Mouse (Mus musculus): Measurements from ENCODE around the gene Skp2. TPM values are rescaled to one million over a fixed set of nuclear protein-coding genes. Genes with fewer than 3 reads are reported as not detected.
A peak's percentile ranks its signal among the peaks of the same experiment; 100 is the strongest.

Gene Skp2
- polyA plus RNA-seq, 1 experiment from 2014 or later = 105 TPM

DNA sequence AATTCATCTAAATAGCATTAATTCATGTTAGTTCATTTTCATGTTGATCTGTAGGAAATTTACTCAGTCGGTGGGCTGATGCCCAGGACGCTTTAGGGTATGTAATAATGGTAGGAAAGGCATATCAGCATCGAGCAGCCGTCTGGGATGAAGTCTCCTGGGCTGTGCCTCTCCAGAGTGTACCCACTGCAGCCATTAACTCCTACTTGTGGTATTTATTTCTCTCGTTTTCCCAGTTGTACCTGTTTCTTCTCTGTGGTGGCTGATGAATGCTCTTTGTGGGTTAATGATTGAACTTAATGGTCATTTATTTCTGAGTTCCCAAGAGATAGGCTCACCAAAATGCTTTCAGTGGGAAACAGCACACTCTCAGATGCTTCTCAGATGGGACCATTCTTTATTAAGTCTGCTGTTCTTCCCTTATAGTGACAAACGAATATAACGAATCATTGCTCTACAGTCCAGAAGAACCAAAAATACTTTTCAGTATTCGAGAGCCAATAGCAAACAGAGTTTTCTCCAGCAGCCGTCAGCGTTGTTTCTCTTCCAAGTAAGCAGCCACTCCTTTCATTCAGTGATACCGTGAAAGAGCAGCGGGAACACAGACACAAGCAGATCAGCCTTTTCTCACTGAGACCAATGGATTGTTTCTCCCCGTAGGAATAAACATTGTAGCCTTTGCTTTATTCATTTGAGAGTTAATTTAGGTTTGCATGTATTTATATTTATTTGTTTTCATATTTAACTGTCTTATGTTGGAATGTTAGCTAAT lies 48.7 kb downstream of the Skp2 start:
- no peak overlapping the region for H3K4me2 ChIP-seq (ENCODE audit: low read depth)
- H3K36me3 ChIP-seq (ENCODE audit: control insufficient read depth, insufficient read depth, low read length) = peaks cover 2% of the 10 kb centered on the region; the same call in 1 of the 2 replicates
- no peak overlapping the region for H3K4me3 ChIP-seq (ENCODE audit: low read depth, low read length)
- no peak overlapping the region for H3K9ac ChIP-seq (ENCODE audit: low read length)
- H3K27me3 ChIP-seq (ENCODE audit: control insufficient read depth, insufficient read depth, low read length) = no peaks in the 10 kb centered on the region
- ATAC-seq (ENCODE audit: insufficient read depth, low FRiP score, low TSS enrichment) (no peak), DNase-seq (ENCODE audit: low spot score) (no peak)
- H3K27ac ChIP-seq (ENCODE audit: low read depth, low read length) = no peak overlapping the region
- H3K9me3 ChIP-seq (ENCODE audit: control insufficient read depth, low read length) = no peaks in the 10 kb centered on the region
- 82% methylated on average over 13 of the region's 13 CpGs for WGBS
- H3K4me1 ChIP-seq (ENCODE audit: control insufficient read depth, insufficient read depth, low read length) = no peaks in the 10 kb centered on the region

DNA sequence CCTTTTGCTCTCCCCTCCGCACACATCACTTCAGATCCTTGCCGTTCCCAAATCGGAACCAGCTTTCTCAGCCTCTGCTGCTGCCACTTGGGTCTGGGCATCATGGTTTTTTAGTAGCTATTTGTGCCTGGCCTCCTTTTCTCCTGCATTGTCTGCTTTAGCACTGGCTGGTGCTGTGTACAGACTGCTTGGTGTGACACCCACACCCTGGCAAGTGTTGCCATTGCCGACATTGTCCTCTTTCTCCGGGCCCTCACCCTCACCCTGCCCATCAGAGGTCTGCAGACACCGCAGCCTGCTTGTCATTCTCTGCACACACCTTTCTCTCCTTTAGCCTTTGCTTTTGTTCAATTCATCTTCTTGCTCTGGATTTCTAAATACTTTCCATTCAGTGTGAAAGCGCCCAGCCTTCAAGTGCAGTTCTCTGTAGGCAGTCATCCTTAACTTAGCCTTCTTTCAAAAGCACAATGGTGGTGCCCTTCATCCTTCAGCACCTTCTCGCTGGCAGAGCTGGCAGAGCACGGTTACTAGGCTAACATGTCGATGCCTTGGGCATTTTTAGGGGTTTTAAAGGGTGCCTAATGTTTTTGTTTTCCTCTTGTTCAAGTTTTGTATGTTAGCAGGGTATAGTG lies 54.7 kb downstream of the Skp2 start:
- DNase-seq (ENCODE audit: low spot score) (no peak), ATAC-seq (ENCODE audit: insufficient read depth, low FRiP score, low TSS enrichment) (no peak)
- no peaks in the 10 kb centered on the region for H3K27me3 ChIP-seq (ENCODE audit: control insufficient read depth, insufficient read depth, low read length)
- no peak overlapping the region for H3K4me2 ChIP-seq (ENCODE audit: low read depth)
- H3K9me3 ChIP-seq (ENCODE audit: control insufficient read depth, low read length) = no peaks in the 10 kb centered on the region
- H3K27ac ChIP-seq (ENCODE audit: low read depth, low read length) = no peak overlapping the region
- WGBS = 94% methylated on average over 10 of the region's 10 CpGs
- H3K4me3 ChIP-seq (ENCODE audit: low read depth, low read length) = no peak overlapping the region
- H3K9ac ChIP-seq (ENCODE audit: low read length) = no peak overlapping the region
- H3K36me3 ChIP-seq (ENCODE audit: control insufficient read depth, insufficient read depth, low read length) = peaks cover 2% of the 10 kb centered on the region; the same call in 1 of the 2 replicates
- H3K4me1 ChIP-seq (ENCODE audit: control insufficient read depth, insufficient read depth, low read length) = no peaks in the 10 kb centered on the region

DNA sequence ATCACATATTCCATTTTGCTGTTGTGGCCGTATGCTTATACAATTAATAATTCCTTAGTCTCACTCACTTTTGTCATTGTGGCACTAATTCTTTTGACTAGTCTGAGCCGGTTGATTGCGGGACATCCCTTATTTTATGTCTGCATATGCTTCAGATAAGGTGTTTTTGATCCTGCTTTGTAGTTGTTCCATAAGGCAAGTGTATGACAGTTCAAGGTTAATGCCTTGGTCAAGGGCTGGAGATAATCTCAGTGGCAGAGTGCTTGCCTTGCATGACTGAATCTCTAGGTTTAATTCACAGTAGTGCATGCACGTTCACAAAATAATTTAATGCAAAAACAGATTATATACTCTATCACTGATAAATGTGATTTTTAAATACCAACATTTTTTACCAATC lies 58.4 kb downstream of the Skp2 start:
- Histone ChIP-seq H3K9ac (ENCODE audit: low read length) (no peak overlapping the region), H3K4me1 (ENCODE audit: control insufficient read depth, insufficient read depth, low read length) (no peaks in the 10 kb centered on the region), H3K27ac (ENCODE audit: low read depth, low read length) (no peak overlapping the region), H3K9me3 (ENCODE audit: control insufficient read depth, low read length) (no peaks in the 10 kb centered on the region), H3K27me3 (ENCODE audit: control insufficient read depth, insufficient read depth, low read length) (no peaks in the 10 kb centered on the region), H3K36me3 (ENCODE audit: control insufficient read depth, insufficient read depth, low read length) (peaks cover 3% of the 10 kb centered on the region; the same call in 1 of the 2 replicates), H3K4me3 (ENCODE audit: low read depth, low read length) (no peak overlapping the region), H3K4me2 (ENCODE audit: low read depth) (no peak overlapping the region)
- 94% methylated on average over 4 of the region's 4 CpGs for WGBS
- no peak for DNase-seq (ENCODE audit: low spot score)
- ATAC-seq (ENCODE audit: insufficient read depth, low FRiP score, low TSS enrichment) = no peak

DNA sequence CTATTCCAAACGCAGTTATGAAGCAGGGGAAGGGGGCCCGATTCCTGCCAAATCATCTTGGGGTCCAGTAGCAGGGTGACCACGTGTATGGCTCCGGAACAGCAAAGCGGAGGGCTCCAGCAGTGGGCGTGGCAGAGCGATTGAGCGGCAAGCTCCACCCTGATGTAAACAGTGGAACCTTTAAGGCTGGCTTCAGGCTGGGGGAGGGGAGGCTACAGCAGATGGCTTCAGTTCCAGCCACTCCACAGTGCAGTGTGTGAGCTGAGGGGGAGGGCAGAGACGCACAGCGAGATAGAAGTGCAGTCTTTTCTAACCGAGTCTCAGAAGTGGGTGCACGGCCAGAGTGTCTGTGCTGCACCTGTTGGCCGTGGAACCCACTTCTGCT lies 60.9 kb downstream of the Skp2 start:
- H3K36me3 ChIP-seq (ENCODE audit: control insufficient read depth, insufficient read depth, low read length) = peaks cover 3% of the 10 kb centered on the region; the same call in 1 of the 2 replicates
- peak; percentile 93 for ATAC-seq (ENCODE audit: insufficient read depth, low FRiP score, low TSS enrichment)
- no peaks in the 10 kb centered on the region for H3K9me3 ChIP-seq (ENCODE audit: control insufficient read depth, low read length)
- peak; percentile 62 for DNase-seq (ENCODE audit: low spot score)
- no peak overlapping the region for H3K27ac ChIP-seq (ENCODE audit: low read depth, low read length)
- H3K4me1 ChIP-seq (ENCODE audit: control insufficient read depth, insufficient read depth, low read length) = no peaks in the 10 kb centered on the region
- H3K27me3 ChIP-seq (ENCODE audit: control insufficient read depth, insufficient read depth, low read length) = no peaks in the 10 kb centered on the region
- no peak overlapping the region for H3K9ac ChIP-seq (ENCODE audit: low read length)
- H3K4me3 ChIP-seq (ENCODE audit: low read depth, low read length) = no peak overlapping the region
- WGBS = 25% methylated on average over 13 of the region's 13 CpGs
- H3K4me2 ChIP-seq (ENCODE audit: low read depth) = no peak overlapping the region

DNA sequence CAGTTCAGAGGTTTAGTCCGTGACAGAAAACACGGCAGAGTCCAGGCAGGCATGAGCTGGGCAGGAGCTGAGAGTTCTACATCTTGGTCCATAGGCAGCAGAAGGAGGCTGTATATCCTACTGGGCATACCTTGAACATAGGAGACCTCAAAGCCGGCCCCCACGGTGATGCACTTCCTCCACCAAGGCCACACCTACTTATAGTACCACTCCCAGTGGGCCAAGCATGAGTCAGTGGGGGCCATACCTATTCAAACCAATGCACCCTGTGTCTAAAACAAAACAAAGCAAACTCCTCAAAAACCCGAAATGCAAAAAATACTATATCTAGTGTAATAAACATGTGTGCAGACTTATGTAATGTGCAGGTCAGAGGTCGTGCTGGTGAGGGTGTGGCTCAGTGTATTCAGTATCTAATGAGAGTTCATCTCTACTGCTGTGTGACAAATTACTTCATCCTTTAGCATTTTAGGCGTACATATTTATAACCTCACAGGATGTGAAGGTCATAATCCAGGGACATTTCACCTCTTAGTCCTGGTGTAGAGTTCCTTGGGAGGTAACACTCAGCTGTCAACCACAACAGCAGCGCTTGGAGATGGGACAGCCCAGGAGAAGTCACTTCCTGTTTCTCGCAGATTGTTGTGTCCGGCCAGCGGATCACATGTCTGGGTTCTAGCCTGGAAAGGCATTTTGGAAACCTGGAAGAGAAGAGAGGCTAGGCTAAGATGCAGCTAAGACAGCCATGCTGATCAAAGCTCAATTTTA lies 61.4 kb downstream of the Skp2 start:
- ATAC-seq (ENCODE audit: insufficient read depth, low FRiP score, low TSS enrichment) = peak; percentile 35
- Histone ChIP-seq H3K4me2 (ENCODE audit: low read depth) (no peak overlapping the region), H3K36me3 (ENCODE audit: control insufficient read depth, insufficient read depth, low read length) (peaks cover 3% of the 10 kb centered on the region; the same call in 1 of the 2 replicates)

DNA sequence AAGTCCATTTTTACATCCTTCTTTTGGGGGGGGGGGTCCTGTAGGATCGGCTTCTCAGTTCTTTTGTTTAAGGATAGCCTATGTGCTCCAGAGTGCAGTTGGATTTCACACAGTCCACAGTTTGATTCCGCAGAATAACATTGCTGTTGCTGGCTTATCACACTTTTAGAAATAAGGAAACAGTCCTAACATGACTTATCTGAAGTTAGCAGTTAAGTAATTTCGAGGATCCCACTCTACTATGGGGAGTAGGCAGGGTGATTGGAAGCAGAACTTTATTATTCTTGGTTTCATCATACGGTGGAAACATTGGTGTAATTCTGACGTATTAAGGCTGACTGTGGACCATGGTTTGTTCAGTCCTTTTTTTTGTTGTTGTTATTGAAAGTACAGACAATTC lies 64.6 kb downstream of the Skp2 start:
- H3K27me3 ChIP-seq (ENCODE audit: control insufficient read depth, insufficient read depth, low read length) = no peaks in the 10 kb centered on the region
- ATAC-seq (ENCODE audit: insufficient read depth, low FRiP score, low TSS enrichment) (no peak), DNase-seq (ENCODE audit: low spot score) (no peak)
- peaks cover 3% of the 10 kb centered on the region; the same call in 1 of the 2 replicates for H3K36me3 ChIP-seq (ENCODE audit: control insufficient read depth, insufficient read depth, low read length)
- H3K4me1 ChIP-seq (ENCODE audit: control insufficient read depth, insufficient read depth, low read length) = no peaks in the 10 kb centered on the region
- no peak overlapping the region for H3K9ac ChIP-seq (ENCODE audit: low read length)
- no peak overlapping the region for H3K4me2 ChIP-seq (ENCODE audit: low read depth)
- no peak overlapping the region for H3K4me3 ChIP-seq (ENCODE audit: low read depth, low read length)
- 96% methylated on average over 5 of the region's 5 CpGs for WGBS
- H3K27ac ChIP-seq (ENCODE audit: low read depth, low read length) = no peak overlapping the region
- no peaks in the 10 kb centered on the region for H3K9me3 ChIP-seq (ENCODE audit: control insufficient read depth, low read length)

More for the DNA sequence above, 61.4 kb downstream of the Skp2 start:
- no peak for DNase-seq (ENCODE audit: low spot score)
- Histone ChIP-seq H3K9ac (ENCODE audit: low read length) (no peak overlapping the region), H3K9me3 (ENCODE audit: control insufficient read depth, low read length) (no peaks in the 10 kb centered on the region), H3K27ac (ENCODE audit: low read depth, low read length) (no peak overlapping the region), H3K4me3 (ENCODE audit: low read depth, low read length) (no peak overlapping the region), H3K27me3 (ENCODE audit: control insufficient read depth, insufficient read depth, low read length) (no peaks in the 10 kb centered on the region), H3K4me1 (ENCODE audit: control insufficient read depth, insufficient read depth, low read length) (no peaks in the 10 kb centered on the region)
- WGBS = 73% methylated on average over 11 of the region's 11 CpGs

DNA sequence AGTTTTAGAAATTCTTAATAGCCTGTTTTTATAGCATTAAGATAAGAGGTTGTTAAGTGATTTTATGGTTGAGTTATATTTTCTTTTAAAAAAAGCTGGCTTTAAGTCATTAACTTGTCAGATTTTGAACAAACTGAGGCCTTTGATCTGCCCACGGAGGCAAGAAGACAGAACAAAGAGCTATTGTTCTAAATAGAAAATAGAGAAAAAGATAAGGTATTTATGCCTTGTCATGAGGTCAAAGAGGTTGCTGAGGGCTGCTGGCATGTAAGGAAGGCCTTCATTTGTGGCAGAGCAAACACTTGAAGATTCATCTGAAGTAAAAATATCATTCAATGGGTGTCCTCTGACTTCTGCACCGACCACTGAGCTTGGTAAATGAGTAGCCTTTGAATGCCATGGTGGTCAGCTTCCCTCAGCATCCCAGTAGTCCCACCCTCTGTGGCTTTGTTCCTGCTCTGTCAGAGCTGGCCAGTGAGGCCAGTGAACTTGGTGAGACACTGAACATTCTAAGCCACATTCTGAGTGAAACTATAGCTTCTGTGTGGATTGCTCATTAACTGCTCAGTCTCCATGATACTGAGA lies 66.0 kb downstream of the Skp2 start:
- Histone ChIP-seq H3K27ac (ENCODE audit: low read depth, low read length) (no peak overlapping the region), H3K36me3 (ENCODE audit: control insufficient read depth, insufficient read depth, low read length) (peaks cover 3% of the 10 kb centered on the region; the same call in 1 of the 2 replicates), H3K27me3 (ENCODE audit: control insufficient read depth, insufficient read depth, low read length) (no peaks in the 10 kb centered on the region), H3K9ac (ENCODE audit: low read length) (no peak overlapping the region), H3K4me3 (ENCODE audit: low read depth, low read length) (no peak overlapping the region), H3K4me1 (ENCODE audit: control insufficient read depth, insufficient read depth, low read length) (no peaks in the 10 kb centered on the region), H3K9me3 (ENCODE audit: control insufficient read depth, low read length) (no peaks in the 10 kb centered on the region), H3K4me2 (ENCODE audit: low read depth) (no peak overlapping the region)
- DNase-seq (ENCODE audit: low spot score) (no peak), ATAC-seq (ENCODE audit: insufficient read depth, low FRiP score, low TSS enrichment) (no peak)
- WGBS = 46% methylated on average over 2 of the region's 2 CpGs

DNA sequence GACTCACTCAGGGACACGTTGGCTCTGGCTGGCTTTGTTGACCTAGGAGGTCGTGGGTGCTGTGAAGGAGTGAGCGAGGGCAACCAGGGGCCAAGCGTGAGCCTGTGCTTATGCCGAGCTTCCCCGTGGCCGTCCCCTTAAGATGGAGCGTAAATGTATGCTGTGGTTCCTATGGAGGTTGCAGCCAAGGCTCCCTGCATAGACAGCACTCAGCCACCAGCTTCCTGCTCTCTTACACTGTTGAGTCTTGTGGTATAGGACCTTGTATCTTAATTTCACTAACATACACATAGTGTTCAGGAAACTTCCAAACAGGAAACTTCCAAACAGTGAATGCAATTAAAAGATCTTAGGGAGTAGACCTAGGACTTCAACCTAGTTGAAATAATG lies 66.5 kb downstream of the Skp2 start:
- Histone ChIP-seq H3K27me3 (ENCODE audit: control insufficient read depth, insufficient read depth, low read length) (no peaks in the 10 kb centered on the region), H3K9ac (ENCODE audit: low read length) (no peak overlapping the region), H3K36me3 (ENCODE audit: control insufficient read depth, insufficient read depth, low read length) (peaks cover 3% of the 10 kb centered on the region; the same call in 1 of the 2 replicates), H3K27ac (ENCODE audit: low read depth, low read length) (no peak overlapping the region), H3K4me1 (ENCODE audit: control insufficient read depth, insufficient read depth, low read length) (no peaks in the 10 kb centered on the region), H3K9me3 (ENCODE audit: control insufficient read depth, low read length) (no peaks in the 10 kb centered on the region), H3K4me3 (ENCODE audit: low read depth, low read length) (no peak overlapping the region), H3K4me2 (ENCODE audit: low read depth) (no peak overlapping the region)
- WGBS = 61% methylated on average over 8 of the region's 8 CpGs
- DNase-seq (ENCODE audit: low spot score) = no peak
- ATAC-seq (ENCODE audit: insufficient read depth, low FRiP score, low TSS enrichment) = no peak
